Mouse (Mus musculus): ENCODE measurements around the gene Gm15023. TPM values are rescaled to one million over a fixed set of nuclear protein-coding genes. Genes with fewer than 3 reads are reported as not detected.

Gene Gm15023
- not detected in 2 replicates for polyA plus RNA-seq (2012; rRNA removed; ENCODE audit: low replicate concordance)

GRCm38 (mm10) chrX:135177532-135177931 lies at the start of gene Gm15023:
Gene Gm15023 (minus strand): TSS chrX:135177632.

GRCm38 (mm10) chrX:135210436-135211221 lies 33.2 kb upstream of the Gm15023 start, which contains the start of gene Tceal6:
Gene Tceal6 (minus strand): TSS chrX:135210687.

Other genes with a start within 250 kb of the Gm15023 start
- gene Nxf2, start 212.9 kb downstream of the Gm15023 start, polyA plus RNA-seq (2012; rRNA removed; ENCODE audit: low replicate concordance) = not detected in 2 replicates
- gene Zmat1, start 168.4 kb downstream of the Gm15023 start, polyA plus RNA-seq (2012; rRNA removed; ENCODE audit: low replicate concordance) = 0.05 and 0.11 TPM in 2 replicates
- not detected in 2 replicates for gene Tceal6, start 33.1 kb upstream of the Gm15023 start, polyA plus RNA-seq (2012; rRNA removed; ENCODE audit: low replicate concordance)
- not detected in 2 replicates for gene Pramel3, start 124.7 kb upstream of the Gm15023 start, polyA plus RNA-seq (2012; rRNA removed; ENCODE audit: low replicate concordance)
- not detected in 2 replicates for gene Gm5128, start 195.7 kb upstream of the Gm15023 start, polyA plus RNA-seq (2012; rRNA removed; ENCODE audit: low replicate concordance)

Measured in duodenum, adult 2 months (tissue).